Mouse (Mus musculus) heart, postnatal 0 days (tissue): ENCODE results near the gene B4galnt1. TPM values are rescaled to one million over a fixed set of nuclear protein-coding genes. Genes with fewer than 3 reads are reported as not detected.

ENCODE experiments used
- ATAC-seq: fragments of 200-750 bp; cut with Nextera tagmentation; 2 replicates; pipeline ENCODE4 v1.8.0; 2017; ENCODE audit warnings: low read depth, moderate number of reproducible peaks, moderate library complexity; ENCODE audit not compliant: insufficient read depth
- DNase-seq: peaks from one replicate; pipeline ENCODE4 v3.0.0-alpha.2; 2016; ENCODE audit warnings: low spot score
- H3K27ac ChIP-seq: fragments of 300-500 bp; sonication (generic); 2 replicates; pipeline ENCODE4 v1.5.1; 2014; ENCODE audit warnings: low read depth, mild to moderate bottlenecking
- H3K27me3 ChIP-seq: fragments of 300-500 bp; sonication (generic); 2 replicates; pipeline ENCODE4 v1.6.1; 2014; ENCODE audit warnings: low read length, mixed read lengths; ENCODE audit not compliant: control insufficient read depth, insufficient read depth
- H3K36me3 ChIP-seq: fragments of 300-500 bp; sonication (generic); replicated peaks from 2 replicates; pipeline ENCODE4 v1.6.1; 2014; ENCODE audit warnings: low read length, mixed read lengths; ENCODE audit not compliant: control insufficient read depth, insufficient read depth
- H3K4me1 ChIP-seq: fragments of 300-500 bp; sonication (generic); 2 replicates; pipeline ENCODE4 v1.6.1; 2014; ENCODE audit warnings: antibody characterized with exemption; ENCODE audit not compliant: control insufficient read depth, insufficient read depth
- H3K4me2 ChIP-seq: fragments of 300-500 bp; sonication (generic); 2 replicates; pipeline ENCODE4 v1.6.1; 2014; ENCODE audit warnings: low read depth, mild to moderate bottlenecking, low read length, moderate library complexity
- H3K4me3 ChIP-seq: fragments of 300-500 bp; sonication (generic); 2 replicates; pipeline ENCODE4 v1.5.1; 2014; ENCODE audit warnings: low read depth, low read length
- H3K9ac ChIP-seq: fragments of 300-500 bp; sonication (generic); replicated peaks from 2 replicates; pipeline ENCODE4 v1.6.1; 2014; ENCODE audit warnings: low read depth, low read length, mixed read lengths
- H3K9me3 ChIP-seq: fragments of 300-500 bp; sonication (generic); replicated peaks from 2 replicates; pipeline ENCODE4 v1.6.1; 2016; ENCODE audit warnings: low read length; ENCODE audit not compliant: control insufficient read depth
- CTCF ChIP-seq: IDR thresholded peaks from 2 replicates; pipeline ENCODE4 v1.5.1; 2016; ENCODE audit warnings: antibody characterized with exemption, control low read depth, low read depth
- EP300 ChIP-seq: IDR thresholded peaks from 2 replicates; pipeline ENCODE4 v1.6.1; 2016; ENCODE audit warnings: antibody characterized with exemption, low read depth
- WGBS: fragments of 180-500 bp; shearing (Covaris S2); extraction: QIAGEN DNeasy Blood & Tissue Kit; methylation state at CpG from one replicate; pipeline ENCODE4 v1.1.7; 2014; 5-methylcytosine and 5-hydroxymethylcytosine counted together
- polyA plus RNA-seq: library from polyadenylated mRNA; unstranded; fragments of >200 nt; fragmentation: Nextera tagmentation; extraction: Ambion mirVana; gene quantifications from 2 replicates; pipeline ENCODE4 v1.2.1, GENCODE M21; 2015
- total RNA-seq: library from RNA; depleted of rRNA; stranded (reverse); fragments of >200 nt; gene quantifications from 2 replicates; pipeline ENCODE4 v1.2.3, GENCODE M21; 2014; ENCODE audit warnings: low replicate concordance

B4galnt1 gene
- total and polyA plus RNA-seq, 2 experiments from 2014 or later: 0.72 to 2.3 TPM

GRCm38 (mm10) chr10:127153323-127153722 lies 11.7 kb upstream of the B4galnt1 start:
- H3K4me3 ChIP-seq: no peak overlapping the region
- WGBS: 93% methylated on average over 7 of the region's 7 CpGs
- no peaks in the 10 kb centered on the region for H3K4me1 ChIP-seq
- no peak for DNase-seq
- H3K4me2 ChIP-seq: no peak overlapping the region
- ATAC-seq: no peak
- H3K9ac ChIP-seq: no peak overlapping the region
- TF ChIP-seq EP300 (no peak), CTCF (no peak)
- H3K27ac ChIP-seq: no peak overlapping the region
- no peaks in the 10 kb centered on the region for H3K27me3 ChIP-seq
- H3K36me3 ChIP-seq: no peaks in the 10 kb centered on the region
- H3K9me3 ChIP-seq: no peaks in the 10 kb centered on the region

GRCm38 (mm10) chr10:127154241-127154640 lies 10.8 kb upstream of the B4galnt1 start:
- 91% methylated on average over 2 of the region's 2 CpGs for WGBS
- H3K4me1 ChIP-seq: no peaks in the 10 kb centered on the region
- DNase-seq: no peak
- H3K27ac ChIP-seq: no peak overlapping the region
- no peaks in the 10 kb centered on the region for H3K9me3 ChIP-seq
- no peak overlapping the region for H3K4me3 ChIP-seq
- no peaks in the 10 kb centered on the region for H3K27me3 ChIP-seq
- no peak for TF ChIP-seq EP300
- TF ChIP-seq CTCF: no peak
- H3K4me2 ChIP-seq: no peak overlapping the region
- no peaks in the 10 kb centered on the region for H3K36me3 ChIP-seq
- no peak for ATAC-seq
- H3K9ac ChIP-seq: no peak overlapping the region

- no peak overlapping the region for H3K9ac ChIP-seq
- no peak for ATAC-seq
- no peak for DNase-seq
- H3K9me3 ChIP-seq: no peaks in the 10 kb centered on the region
- no peak for TF ChIP-seq CTCF
- TF ChIP-seq EP300: no peak
- H3K27ac ChIP-seq: no peak overlapping the region
- no peaks in the 10 kb centered on the region for H3K27me3 ChIP-seq
- WGBS: 84% methylated on average over 5 of the region's 5 CpGs
- H3K4me3 ChIP-seq: no peak overlapping the region
- no peaks in the 10 kb centered on the region for H3K36me3 ChIP-seq
- H3K4me2 ChIP-seq: no peak overlapping the region
- H3K4me1 ChIP-seq: no peaks in the 10 kb centered on the region
Observed at GRCm38 (mm10) chr10:127154652-127155051, 10.4 kb upstream of the B4galnt1 start.

GRCm38 (mm10) chr10:127156089-127156488 lies 8.9 kb upstream of the B4galnt1 start:
- no peak for ATAC-seq
- H3K27ac ChIP-seq: no peak overlapping the region
- DNase-seq: no peak

GRCm38 (mm10) chr10:127156511-127156910 lies 8.5 kb upstream of the B4galnt1 start:
- no peak for ATAC-seq
- no peaks in the 10 kb centered on the region for H3K4me1 ChIP-seq
- H3K36me3 ChIP-seq: no peaks in the 10 kb centered on the region
- H3K9me3 ChIP-seq: no peaks in the 10 kb centered on the region
- DNase-seq: no peak
- H3K4me2 ChIP-seq: no peak overlapping the region
- H3K27ac ChIP-seq: no peak overlapping the region
- WGBS: 88% methylated on average over 1 of the region's 1 CpGs
- no peak overlapping the region for H3K9ac ChIP-seq
- no peaks in the 10 kb centered on the region for H3K27me3 ChIP-seq
- TF ChIP-seq CTCF (no peak), EP300 (no peak)
- no peak overlapping the region for H3K4me3 ChIP-seq

More at GRCm38 (mm10) chr10:127156089-127156488, 8.9 kb upstream of the B4galnt1 start:
- Histone ChIP-seq H3K4me1 (no peaks in the 10 kb centered on the region), H3K36me3 (no peaks in the 10 kb centered on the region), H3K9me3 (no peaks in the 10 kb centered on the region), H3K4me3 (no peak overlapping the region), H3K27me3 (no peaks in the 10 kb centered on the region), H3K9ac (no peak overlapping the region), H3K4me2 (no peak overlapping the region)
- no peak for TF ChIP-seq EP300
- TF ChIP-seq CTCF: no peak
- 81% methylated on average over 1 of the region's 1 CpGs for WGBS

- Histone ChIP-seq H3K4me1 (no peaks in the 10 kb centered on the region), H3K36me3 (no peaks in the 10 kb centered on the region), H3K4me2 (no peak overlapping the region), H3K9ac (no peak overlapping the region), H3K27me3 (peaks cover 5% of the 10 kb centered on the region), H3K9me3 (no peaks in the 10 kb centered on the region), H3K27ac (no peak overlapping the region), H3K4me3 (no peak overlapping the region)
- TF ChIP-seq CTCF: no peak
- TF ChIP-seq EP300: no peak
- no peak for DNase-seq
- whole genome bisulfite sequencing: 46% methylated on average over 3 of the region's 3 CpGs
- ATAC-seq: no peak
Observed at GRCm38 (mm10) chr10:127158471-127158870, 6.6 kb upstream of the B4galnt1 start.
